Mouse (Mus musculus): Measurements from ENCODE around the gene Auts2. TPM values are rescaled to one million over a fixed set of nuclear protein-coding genes. Genes with fewer than 3 reads are reported as not detected.

Auts2 gene
- polyA plus RNA-seq, 1 experiment from 2014 or later: 75.0 TPM

DNA sequence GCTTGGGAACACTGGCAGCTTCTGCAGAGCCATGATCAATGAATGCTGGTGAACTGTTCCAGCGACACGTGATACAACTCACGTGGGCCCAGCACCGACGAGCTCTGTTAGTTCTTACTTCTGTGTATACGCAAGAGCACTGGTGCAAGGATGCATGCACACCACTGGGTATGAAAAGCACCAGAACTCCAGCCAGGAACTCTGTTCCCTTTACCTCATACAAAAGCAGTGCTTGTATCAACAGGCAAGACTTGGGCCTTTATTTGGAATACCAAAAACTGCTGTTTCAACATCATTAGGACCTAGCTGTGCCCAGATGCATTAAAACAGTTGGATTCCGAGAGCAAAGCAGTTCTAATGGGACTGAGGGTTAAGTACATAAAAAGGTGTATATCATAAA, 295.1 kb downstream of the Auts2 start:
- Histone ChIP-seq H3K4me2 (ENCODE audit: low read length) (no peak overlapping the region), H3K27ac (replicated peaks; ENCODE audit: low read depth, low read length) (no peak overlapping the region), H3K27me3 (ENCODE audit: control insufficient read depth, insufficient read depth, low read length) (no peaks in the 10 kb centered on the region), H3K9me3 (ENCODE audit: control insufficient read depth, low read length) (no peaks in the 10 kb centered on the region), H3K9ac (replicated peaks; ENCODE audit: low read length) (no peak overlapping the region), H3K4me1 (ENCODE audit: control insufficient read depth, insufficient read depth, low read length) (0 out of 2 replicates have a peak, but pooled peaks cover 7% of the 10 kb centered on the region), H3K4me3 (replicated peaks; ENCODE audit: low read depth, low read length) (no peak overlapping the region), H3K36me3 (ENCODE audit: control insufficient read depth, insufficient read depth, low read length) (no peaks in the 10 kb centered on the region)
- no peak for DNase-seq
- WGBS: 79% methylated on average over 7 of the region's 7 CpGs
- no peak for ATAC-seq (ENCODE audit: low FRiP score, low TSS enrichment)

DNA sequence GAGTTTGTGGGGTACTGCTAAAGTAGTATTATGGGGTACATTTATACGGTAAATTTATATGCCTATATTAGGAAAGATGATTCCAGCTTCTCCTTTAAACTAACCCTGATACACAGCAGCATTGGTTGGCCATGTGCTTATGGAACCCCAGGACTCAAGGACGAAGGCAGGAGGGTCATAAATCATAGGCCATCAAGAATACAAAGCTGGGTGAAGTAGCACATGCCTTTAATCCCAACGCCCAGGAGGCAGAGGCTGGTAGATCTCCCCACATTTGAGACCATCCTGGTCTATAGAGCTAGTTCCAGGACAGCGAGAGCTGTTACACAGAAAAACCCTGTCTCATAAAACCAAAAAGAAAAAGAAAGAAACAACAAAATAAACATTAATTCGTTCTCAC, 307.7 kb downstream of the Auts2 start:
- Histone ChIP-seq H3K4me2 (ENCODE audit: low read length) (no peak overlapping the region), H3K36me3 (ENCODE audit: control insufficient read depth, insufficient read depth, low read length) (no peaks in the 10 kb centered on the region), H3K27ac (replicated peaks; ENCODE audit: low read depth, low read length) (no peak overlapping the region), H3K9ac (replicated peaks; ENCODE audit: low read length) (no peak overlapping the region), H3K4me3 (replicated peaks; ENCODE audit: low read depth, low read length) (no peak overlapping the region), H3K27me3 (ENCODE audit: control insufficient read depth, insufficient read depth, low read length) (no peaks in the 10 kb centered on the region), H3K4me1 (ENCODE audit: control insufficient read depth, insufficient read depth, low read length) (peaks cover 9% of the 10 kb centered on the region; the same call in 1 of the 2 replicates), H3K9me3 (ENCODE audit: control insufficient read depth, low read length) (no peaks in the 10 kb centered on the region)
- 84% methylated on average over 5 of the region's 5 CpGs for WGBS
- no peak for DNase-seq
- ATAC-seq (ENCODE audit: low FRiP score, low TSS enrichment): no peak

DNA sequence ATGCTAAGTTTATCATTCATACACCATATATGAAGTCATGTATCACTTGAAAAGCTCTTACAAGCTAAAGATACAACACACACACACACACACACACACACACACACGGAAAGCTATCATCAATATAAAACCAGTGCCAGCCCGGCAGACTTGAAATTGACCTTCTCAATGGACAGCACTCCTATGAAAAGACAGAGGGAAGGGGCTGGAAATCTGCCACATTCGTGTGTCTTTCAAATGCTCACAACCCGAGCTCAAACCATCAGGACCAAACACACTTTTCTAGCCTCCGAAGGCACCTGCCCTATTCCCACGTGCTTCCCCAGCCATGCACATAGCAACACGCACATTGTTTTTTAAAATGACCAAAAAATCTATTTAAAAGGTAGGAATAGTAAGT, 308.7 kb downstream of the Auts2 start:
- H3K27ac ChIP-seq (replicated peaks; ENCODE audit: low read depth, low read length): no peak overlapping the region
- no peaks in the 10 kb centered on the region for H3K9me3 ChIP-seq (ENCODE audit: control insufficient read depth, low read length)
- H3K36me3 ChIP-seq (ENCODE audit: control insufficient read depth, insufficient read depth, low read length): no peaks in the 10 kb centered on the region
- ATAC-seq (ENCODE audit: low FRiP score, low TSS enrichment) (no peak), DNase-seq (no peak)
- H3K27me3 ChIP-seq (ENCODE audit: control insufficient read depth, insufficient read depth, low read length): no peaks in the 10 kb centered on the region
- WGBS: 69% methylated on average over 7 of the region's 7 CpGs
- no peak overlapping the region for H3K9ac ChIP-seq (replicated peaks; ENCODE audit: low read length)
- no peak overlapping the region for H3K4me2 ChIP-seq (ENCODE audit: low read length)
- H3K4me3 ChIP-seq (replicated peaks; ENCODE audit: low read depth, low read length): no peak overlapping the region
- peaks cover 18% of the 10 kb centered on the region for H3K4me1 ChIP-seq (ENCODE audit: control insufficient read depth, insufficient read depth, low read length)

DNA sequence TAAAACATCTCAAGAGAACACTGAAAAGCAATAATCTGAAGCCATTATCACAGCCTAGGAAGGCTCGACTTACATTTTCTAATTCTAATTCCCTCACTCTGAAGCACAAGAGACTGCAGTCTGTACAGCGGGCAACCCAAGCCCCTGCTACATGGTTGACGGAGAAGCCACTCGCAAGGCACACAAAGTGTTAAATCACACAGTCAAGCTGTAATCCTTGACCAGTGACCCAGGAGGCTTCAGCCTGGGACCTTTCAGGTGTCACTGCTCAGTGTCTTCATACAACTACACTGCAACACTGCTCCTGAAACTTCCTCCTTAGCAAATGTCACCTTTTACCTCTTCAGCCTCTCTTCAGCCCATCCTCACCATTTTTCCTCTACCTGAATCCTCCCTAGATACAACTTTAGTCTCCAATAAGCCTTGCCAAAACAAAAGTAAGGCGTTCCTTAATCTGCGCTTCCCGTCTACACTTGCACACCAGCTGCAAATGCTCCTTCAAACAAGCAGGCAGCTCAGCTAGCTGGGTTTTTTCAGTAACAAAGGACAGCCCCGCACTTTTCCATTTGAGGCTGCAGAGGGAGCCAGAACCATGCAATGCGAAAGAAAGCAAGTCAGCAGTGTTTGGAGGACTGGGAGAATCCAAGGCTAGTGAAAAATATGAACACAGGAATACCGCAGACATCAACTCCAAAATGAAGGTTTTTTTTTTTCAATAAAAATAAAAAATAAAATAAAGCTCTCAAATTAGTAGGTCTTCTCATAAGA, 311.7 kb downstream of the Auts2 start:
- Histone ChIP-seq H3K4me1 (ENCODE audit: control insufficient read depth, insufficient read depth, low read length) (peaks cover 23% of the 10 kb centered on the region), H3K27me3 (ENCODE audit: control insufficient read depth, insufficient read depth, low read length) (no peaks in the 10 kb centered on the region), H3K9me3 (ENCODE audit: control insufficient read depth, low read length) (no peaks in the 10 kb centered on the region), H3K4me2 (ENCODE audit: low read length) (no peak overlapping the region), H3K4me3 (replicated peaks; ENCODE audit: low read depth, low read length) (no peak overlapping the region), H3K27ac (replicated peaks; ENCODE audit: low read depth, low read length) (no peak overlapping the region), H3K36me3 (ENCODE audit: control insufficient read depth, insufficient read depth, low read length) (no peaks in the 10 kb centered on the region), H3K9ac (replicated peaks; ENCODE audit: low read length) (0 out of 2 replicates have a peak overlapping the region, but pooled peaks have one; percentile 32)
- DNase-seq (peak; percentile 91), ATAC-seq (ENCODE audit: low FRiP score, low TSS enrichment) (no peak; the same call in 1 of the 2 replicates)
- 27% methylated on average over 10 of the region's 10 CpGs for WGBS

DNA sequence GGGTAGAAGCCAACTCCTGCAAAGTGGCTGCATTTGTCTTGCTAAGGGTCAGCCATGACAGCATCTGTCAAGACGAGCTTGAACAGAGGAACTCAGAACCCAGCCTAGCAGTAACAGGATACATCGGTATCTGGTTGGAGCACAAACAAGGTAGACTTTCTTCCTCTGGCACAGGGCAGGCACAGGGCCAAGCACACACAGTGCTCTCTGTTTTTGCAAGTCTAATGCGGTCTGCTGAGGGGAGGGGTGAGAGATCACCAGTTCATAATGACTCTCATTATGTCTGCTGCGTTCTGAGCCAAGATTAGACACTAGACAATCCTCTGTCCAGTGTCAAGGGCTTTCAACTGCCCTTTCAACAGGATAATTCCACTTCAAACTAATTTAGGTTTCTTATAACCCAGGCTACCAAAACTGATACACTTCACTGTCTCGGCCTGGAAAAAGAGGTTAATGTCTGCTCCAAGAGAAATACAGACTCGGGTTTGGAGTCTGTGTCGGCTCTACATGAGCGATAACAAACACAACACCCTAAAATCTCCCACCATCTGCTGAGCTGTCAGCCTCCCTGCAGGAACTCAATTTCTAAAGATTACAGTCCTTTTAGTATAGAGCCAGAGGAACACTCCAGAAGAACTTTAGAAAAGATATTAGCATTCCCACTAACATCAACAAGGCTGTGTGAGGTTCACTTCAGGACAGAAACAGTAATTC, 313.3 kb downstream of the Auts2 start:
- ATAC-seq (ENCODE audit: low FRiP score, low TSS enrichment) (peak; percentile 70; the same call in 1 of the 2 replicates), DNase-seq (peak; percentile 77)
- H3K4me2 ChIP-seq (ENCODE audit: low read length): no peak overlapping the region
- no peaks in the 10 kb centered on the region for H3K9me3 ChIP-seq (ENCODE audit: control insufficient read depth, low read length)
- peaks cover 23% of the 10 kb centered on the region for H3K4me1 ChIP-seq (ENCODE audit: control insufficient read depth, insufficient read depth, low read length)
- H3K27ac ChIP-seq (replicated peaks; ENCODE audit: low read depth, low read length): 0 out of 2 replicates have a peak overlapping the region, but pooled peaks have one; percentile 13
- WGBS: 7% methylated on average over 8 of the region's 8 CpGs
- H3K27me3 ChIP-seq (ENCODE audit: control insufficient read depth, insufficient read depth, low read length): no peaks in the 10 kb centered on the region
- no peak overlapping the region for H3K9ac ChIP-seq (replicated peaks; ENCODE audit: low read length)
- H3K4me3 ChIP-seq (replicated peaks; ENCODE audit: low read depth, low read length): no peak overlapping the region
- no peaks in the 10 kb centered on the region for H3K36me3 ChIP-seq (ENCODE audit: control insufficient read depth, insufficient read depth, low read length)

DNA sequence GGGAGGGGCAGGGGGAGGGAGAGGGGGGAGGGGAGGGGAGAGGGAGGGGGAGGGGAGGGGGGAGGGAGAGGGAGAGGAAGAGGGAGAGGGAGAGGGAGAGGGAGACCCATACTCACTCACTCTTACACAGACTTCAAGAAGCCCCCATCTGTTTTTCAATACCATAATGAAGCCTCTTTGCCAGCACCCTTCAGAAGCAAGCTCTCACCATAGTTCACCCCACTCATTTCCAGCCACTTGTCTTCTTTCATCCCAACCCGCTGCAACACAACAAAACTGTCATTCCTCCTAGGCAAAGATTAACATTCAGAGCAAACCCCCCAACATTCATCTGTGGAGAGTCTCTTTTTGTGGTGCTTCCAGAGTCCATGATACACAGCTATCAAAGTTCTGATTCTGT, 314.1 kb downstream of the Auts2 start:
- H3K9ac ChIP-seq (replicated peaks; ENCODE audit: low read length): no peak overlapping the region
- DNase-seq: peak; percentile 27
- H3K4me1 ChIP-seq (ENCODE audit: control insufficient read depth, insufficient read depth, low read length): peaks cover 24% of the 10 kb centered on the region
- H3K27ac ChIP-seq (replicated peaks; ENCODE audit: low read depth, low read length): no peak overlapping the region
- no peak overlapping the region for H3K4me3 ChIP-seq (replicated peaks; ENCODE audit: low read depth, low read length)
- no peaks in the 10 kb centered on the region for H3K9me3 ChIP-seq (ENCODE audit: control insufficient read depth, low read length)
- H3K27me3 ChIP-seq (ENCODE audit: control insufficient read depth, insufficient read depth, low read length): no peaks in the 10 kb centered on the region
- no peak overlapping the region for H3K4me2 ChIP-seq (ENCODE audit: low read length)
- no peaks in the 10 kb centered on the region for H3K36me3 ChIP-seq (ENCODE audit: control insufficient read depth, insufficient read depth, low read length)
- 61% methylated on average over 1 of the region's 1 CpGs for WGBS
- ATAC-seq (ENCODE audit: low FRiP score, low TSS enrichment): no peak

DNA sequence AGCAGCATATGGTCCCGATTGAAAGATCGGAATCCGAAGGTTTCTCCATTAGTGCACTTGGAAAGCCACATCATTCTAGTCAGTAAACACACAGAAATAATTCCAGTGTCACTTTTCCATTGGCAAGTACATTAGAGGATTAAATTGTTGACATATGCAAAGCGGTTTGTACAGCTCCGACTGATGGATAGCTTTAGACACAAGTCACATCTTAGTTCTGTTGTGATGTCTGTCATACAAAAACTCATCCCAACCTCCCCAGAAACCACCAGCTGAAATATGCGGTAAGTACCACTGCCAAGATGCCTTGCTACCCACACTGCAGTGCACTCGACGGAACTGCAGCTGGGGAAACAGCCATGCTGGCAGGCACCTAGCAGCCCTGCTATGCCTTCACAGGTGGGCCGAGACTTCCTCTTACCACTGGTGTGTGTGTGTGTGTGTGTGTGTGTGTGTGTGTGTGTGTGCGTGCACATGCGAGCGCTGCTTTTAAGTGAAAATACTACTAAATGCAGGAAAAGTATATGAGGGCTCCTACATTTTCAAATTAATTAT, 322.7 kb downstream of the Auts2 start:
- H3K36me3 ChIP-seq (ENCODE audit: control insufficient read depth, insufficient read depth, low read length): no peaks in the 10 kb centered on the region
- H3K9ac ChIP-seq (replicated peaks; ENCODE audit: low read length): no peak overlapping the region
- H3K27me3 ChIP-seq (ENCODE audit: control insufficient read depth, insufficient read depth, low read length): no peaks in the 10 kb centered on the region
- no peaks in the 10 kb centered on the region for H3K9me3 ChIP-seq (ENCODE audit: control insufficient read depth, low read length)
- no peak overlapping the region for H3K4me3 ChIP-seq (replicated peaks; ENCODE audit: low read depth, low read length)
- 81% methylated on average over 12 of the region's 12 CpGs for WGBS
- peaks cover 3% of the 10 kb centered on the region; the same call in 1 of the 2 replicates for H3K4me1 ChIP-seq (ENCODE audit: control insufficient read depth, insufficient read depth, low read length)
- no peak overlapping the region for H3K27ac ChIP-seq (replicated peaks; ENCODE audit: low read depth, low read length)
- H3K4me2 ChIP-seq (ENCODE audit: low read length): no peak overlapping the region
- DNase-seq (no peak), ATAC-seq (ENCODE audit: low FRiP score, low TSS enrichment) (no peak)

DNA sequence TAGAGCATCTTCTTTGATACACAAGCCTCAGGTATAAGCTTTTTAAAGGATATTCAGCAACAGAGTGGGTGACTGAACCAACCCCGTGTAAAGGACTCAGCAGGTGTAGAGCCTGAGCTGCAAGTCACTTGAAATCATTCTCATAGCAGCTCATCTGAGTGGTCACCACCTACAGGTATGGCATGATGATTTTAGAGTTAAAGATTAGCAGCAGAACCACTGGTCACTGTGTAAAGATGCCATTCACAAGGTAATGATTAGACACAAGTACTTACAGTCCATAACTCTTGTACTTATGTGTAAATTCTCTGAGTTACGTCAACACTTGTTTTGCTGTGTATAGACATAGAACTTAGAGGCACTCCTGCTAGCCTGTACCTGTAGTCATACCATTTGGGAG, 327.0 kb downstream of the Auts2 start:
- Histone ChIP-seq H3K4me1 (ENCODE audit: control insufficient read depth, insufficient read depth, low read length) (no peaks in the 10 kb centered on the region; the same call in 1 of the 2 replicates), H3K36me3 (ENCODE audit: control insufficient read depth, insufficient read depth, low read length) (no peaks in the 10 kb centered on the region), H3K27ac (replicated peaks; ENCODE audit: low read depth, low read length) (no peak overlapping the region), H3K9ac (replicated peaks; ENCODE audit: low read length) (no peak overlapping the region), H3K4me3 (replicated peaks; ENCODE audit: low read depth, low read length) (no peak overlapping the region), H3K27me3 (ENCODE audit: control insufficient read depth, insufficient read depth, low read length) (no peaks in the 10 kb centered on the region), H3K4me2 (ENCODE audit: low read length) (no peak overlapping the region), H3K9me3 (ENCODE audit: control insufficient read depth, low read length) (no peaks in the 10 kb centered on the region)
- DNase-seq (no peak), ATAC-seq (ENCODE audit: low FRiP score, low TSS enrichment) (no peak)
- 93% methylated on average over 2 of the region's 2 CpGs for WGBS
